ENCODE assay signal across 24 mouse cellular contexts in genomic region chr7:29381466-29382040, GRCm38 (mm10).
DNase-seq lines count a peak whose midpoint lies in the region; TF ChIP-seq lines count a peak whose summit lies in the region.
"Had no signal": no experiment of that assay in that cellular context is flagged by ENCODE, and none has a peak within 500 bp of the region (broad histone marks: within the 10 kb centered on the region; RNA-seq: fewer than 3 reads in every experiment).

No protein-coding gene starts in this region.

- peak overlapping the region; percentile 43 for H3K27ac ChIP-seq in layer of hippocampus, adult 2 months
- peak overlapping the region; percentile 17; the same call in 1 of the 2 replicates for H3K27ac ChIP-seq in cortical plate, adult 2 months (ENCODE audit: insufficient read depth, low read length)
- H3K27ac ChIP-seq in thymus, adult 2 months (ENCODE audit: control insufficient read depth, insufficient read depth, low read length) = no peak overlapping the region
- H3K27ac ChIP-seq: gastrocnemius, adult 2 months; heart, adult 2 months; kidney, embryonic 15.5 days; liver, embryonic 14.5 days; midbrain, embryonic 12.5 days; neural tube, embryonic 13.5 days had no signal

- no peaks in the 10 kb centered on the region for H3K27me3 ChIP-seq in thymus, adult 2 months (ENCODE audit: control insufficient read depth, insufficient read depth, low read length)
- H3K27me3 ChIP-seq: CH12.LX; kidney, embryonic 15.5 days; midbrain, embryonic 12.5 days; neural tube, embryonic 13.5 days had no signal

- no peak for TF ChIP-seq POLR2A in cortical plate, adult 2 months (IDR thresholded peaks at IDR 0.05; ENCODE audit: extremely low read depth, insufficient read depth, low read length)
- TF ChIP-seq POLR2A in thymus, adult 2 months (IDR thresholded peaks at IDR 0.05; ENCODE audit: control insufficient read depth, extremely low read depth, insufficient read depth, low read length, poor library complexity) = no peak

- H3K36me3 ChIP-seq in thymus, adult 2 months (ENCODE audit: control insufficient read depth, insufficient read depth, low read length) = no peaks in the 10 kb centered on the region

- H3K4me1 ChIP-seq in cortical plate, adult 2 months (ENCODE audit: control insufficient read depth, insufficient read depth, low read length) = no peaks in the 10 kb centered on the region
- no peaks in the 10 kb centered on the region for H3K4me1 ChIP-seq in thymus, adult 2 months (replicated peaks; ENCODE audit: control insufficient read depth, insufficient read depth, low read length)
- H3K4me1 ChIP-seq: heart, embryonic 12.5 days; neural tube, embryonic 13.5 days had no signal

- DNase-seq in adrenal gland, adult (ENCODE audit: inconsistent age in 2 of 2, low spot score in 1 of 2) = peak; percentile 82
- DNase-seq in adrenal gland, postnatal 4 days (ENCODE audit: low spot score in 2 of 2) = no peak
- no peak for DNase-seq in layer of hippocampus, adult 2 months (ENCODE audit: low spot score in 2 of 2)
- DNase-seq in layer of hippocampus, adult 18-20 months (ENCODE audit: low spot score in 2 of 2) = no peak
- peak; percentile 49 for DNase-seq in adrenal gland, postnatal 10 days
- DNase-seq in thymus, adult 2 months = no peak
- DNase-seq: cerebellum, adult 11 months; cerebellum, adult 9-11 months; gastrocnemius, adult 2 months; gastrocnemius, postnatal 36 days; heart, adult 2 months; kidney, adult 18-20 months; kidney, postnatal 25 days; liver; lung, adult 2 months; lung, postnatal 10 days had no signal

- H3K4me3 ChIP-seq in layer of hippocampus, adult 2 months = no peak overlapping the region
- no peak overlapping the region for H3K4me3 ChIP-seq in cortical plate, adult 2 months (ENCODE audit: insufficient read depth, low read length)
- no peak overlapping the region for H3K4me3 ChIP-seq in thymus, adult 2 months (ENCODE audit: control insufficient read depth, insufficient read depth, low read length)
- H3K4me3 ChIP-seq: erythroblast, embryonic 14.5 days; gastrocnemius, adult 2 months; heart, adult 2 months; heart, embryonic 12.5 days; kidney, embryonic 15.5 days; midbrain, embryonic 12.5 days; neural tube, embryonic 13.5 days had no signal

- TF ChIP-seq CTCF in layer of hippocampus, adult 2 months (conservative IDR thresholded peaks at IDR 0.05) = no peak
- TF ChIP-seq CTCF in cortical plate, adult 2 months (IDR thresholded peaks at IDR 0.05; ENCODE audit: extremely low read depth, insufficient read depth, low read length) = no peak
- TF ChIP-seq CTCF in thymus, adult 2 months (IDR thresholded peaks at IDR 0.05; ENCODE audit: borderline replicate concordance, control insufficient read depth, extremely low read depth, insufficient read depth, low read length, poor library complexity) = no peak

- 96% methylated on average over 7 of the region's 7 CpGs for WGBS in thymus, adult 2 months

Comparison
In these comparisons a context has a peak if more than half of its experiments do, and no peak if none do; other contexts are left out.
1. DNase-seq: peak in adrenal gland, adult (2 of 2) and adrenal gland, postnatal 10 days (single experiment); none in adrenal gland, postnatal 4 days (0 of 2), layer of hippocampus, adult 2 months (0 of 2), layer of hippocampus, adult 18-20 months (0 of 2) and thymus, adult 2 months (single experiment).